Mouse (Mus musculus): ENCODE data around the gene Dcp1b. TPM values are rescaled to one million over a fixed set of nuclear protein-coding genes. Genes with fewer than 3 reads are reported as not detected.

The Dcp1b gene
- 3.8 TPM for polyA plus RNA-seq (2015; fragmentation: Illumina TruSeq; extraction: RNeasy Lipid Tissue Mini Kit (QIAGEN cat#74804); ENCODE audit: insufficient read depth, low read depth, low replicate concordance)

DNA sequence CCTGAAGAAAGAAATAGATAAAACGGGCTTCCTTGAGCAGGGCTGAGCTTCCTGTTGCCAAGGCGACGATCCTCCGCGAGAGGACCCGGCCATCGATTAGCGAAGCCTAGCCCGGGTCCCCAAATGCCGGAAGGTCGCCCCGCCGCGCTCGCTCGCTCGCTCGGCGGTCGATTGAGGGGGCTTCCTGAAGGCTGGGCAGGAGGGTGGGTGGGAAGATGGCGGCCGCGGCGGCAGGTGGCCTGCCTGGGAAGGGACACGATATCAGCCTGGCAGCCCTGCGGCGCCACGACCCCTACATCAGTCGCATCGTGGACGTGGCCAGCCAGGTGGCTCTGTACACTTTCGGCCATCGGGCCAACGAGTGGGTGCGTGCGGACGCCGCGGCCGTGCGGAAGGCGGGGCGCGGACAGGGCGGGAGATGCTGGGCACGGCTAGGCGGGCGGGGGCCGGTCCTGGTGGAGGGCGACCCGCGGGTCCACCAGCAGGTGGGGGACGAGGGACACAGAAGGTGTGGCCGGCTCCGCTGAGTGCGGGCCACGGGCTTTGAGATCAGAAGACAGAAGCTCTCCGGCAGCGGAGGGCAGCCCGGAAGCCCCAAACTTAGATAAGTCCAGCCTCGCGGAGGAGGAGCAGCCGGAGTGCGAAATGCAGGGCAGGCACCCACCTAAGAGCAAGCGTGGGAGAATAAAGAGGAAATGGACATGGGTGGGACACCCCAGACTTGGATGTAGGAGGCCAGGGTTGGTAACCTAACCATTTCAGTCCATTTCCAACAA is at the start of gene Dcp1b:
Gene Dcp1b (plus strand): TSS at position 176 of the 776 bp plus-strand sequence.

GRCm38 (mm10) chr6:119196382-119197305 is 21.6 kb downstream of the Dcp1b start, which contains the start of gene Cacna1c:
Gene Cacna1c (minus strand): TSS chr6:119196418.

DNA sequence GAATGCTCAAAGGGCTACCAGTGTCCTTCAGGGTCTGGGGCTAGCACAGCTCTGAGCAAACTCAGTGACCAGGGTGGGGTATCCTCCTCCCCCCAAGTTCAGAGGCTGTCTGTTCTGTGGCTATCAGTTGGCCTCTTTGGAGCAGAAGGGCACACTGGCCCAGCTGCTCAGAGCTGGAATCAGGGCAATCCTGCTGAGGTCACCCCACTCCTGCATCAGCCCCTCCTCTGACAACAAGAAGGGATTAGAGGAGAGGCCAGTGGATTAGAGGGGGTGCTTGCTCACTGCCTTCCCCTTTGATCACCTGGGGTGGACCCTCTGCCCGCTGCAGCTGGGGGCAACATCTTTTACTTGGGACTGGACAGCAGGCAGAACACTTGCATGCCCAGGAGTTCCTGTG is 61.2 kb downstream of the Dcp1b start, which contains the start of gene Cacna2d4:
Gene Cacna2d4 (plus strand): TSS at position 286 of the 400 bp plus-strand sequence.

Other genes with a start within 250 kb of the Dcp1b start
- gene Cacna1c, start 21.2 kb downstream of the Dcp1b start, polyA plus RNA-seq (2015; fragmentation: Illumina TruSeq; extraction: RNeasy Lipid Tissue Mini Kit (QIAGEN cat#74804); ENCODE audit: insufficient read depth, low read depth, low replicate concordance), result 3.5 TPM
- gene Cacna2d4, start 61.3 kb downstream of the Dcp1b start, polyA plus RNA-seq (2015; fragmentation: Illumina TruSeq; extraction: RNeasy Lipid Tissue Mini Kit (QIAGEN cat#74804); ENCODE audit: insufficient read depth, low read depth, low replicate concordance), result not detected
- gene Lrtm2, start 155.5 kb downstream of the Dcp1b start, polyA plus RNA-seq (2015; fragmentation: Illumina TruSeq; extraction: RNeasy Lipid Tissue Mini Kit (QIAGEN cat#74804); ENCODE audit: insufficient read depth, low read depth, low replicate concordance), result not detected
- gene Adipor2, start 242.5 kb downstream of the Dcp1b start, polyA plus RNA-seq (2015; fragmentation: Illumina TruSeq; extraction: RNeasy Lipid Tissue Mini Kit (QIAGEN cat#74804); ENCODE audit: insufficient read depth, low read depth, low replicate concordance), result 14.7 TPM